Mouse (Mus musculus) ES-Bruce4 (cell line): Measurements from ENCODE around the gene Pphln1.

Experiments used
- CTCF ChIP-seq: IDR thresholded peaks from one replicate; pipeline ENCODE4 v1.8.1; 2011; ENCODE audit warnings: low read depth, low read length
- EP300 ChIP-seq: IDR thresholded peaks from 2 replicates; pipeline ENCODE4 v1.6.1; 2011; ENCODE audit warnings: low read depth, low read length; ENCODE audit not compliant: insufficient read depth
- POLR2A ChIP-seq: IDR thresholded peaks from one replicate; pipeline ENCODE4 v1.8.1; 2011; ENCODE audit warnings: low read length; ENCODE audit not compliant: insufficient read depth

DNA sequence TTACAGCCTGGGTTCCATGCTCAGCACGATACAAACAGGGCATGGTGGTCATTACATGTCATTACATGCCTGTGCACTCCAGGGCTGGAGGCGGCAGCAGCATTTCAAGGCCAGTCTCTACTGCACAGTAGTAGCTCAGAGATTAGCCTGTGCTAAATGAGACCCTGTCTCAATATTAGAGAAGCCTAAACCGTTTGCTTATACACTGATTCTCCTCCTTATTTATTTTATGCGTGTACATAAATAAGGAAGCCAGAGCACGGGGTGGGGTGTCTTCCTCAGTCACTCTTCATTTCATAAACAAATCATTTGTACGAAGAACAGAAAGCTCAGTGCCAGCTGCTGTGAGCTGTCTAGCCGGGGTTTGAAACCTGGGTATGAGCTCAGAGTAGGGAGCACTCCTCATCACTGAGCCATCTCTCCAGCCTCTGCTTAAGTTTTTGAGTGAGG lies 86.1 kb downstream of the Pphln1 start:
- TF ChIP-seq CTCF (no peak), POLR2A (no peak), EP300 (no peak)
